26 mouse cellular contexts compared by ENCODE assay signal in the genomic region with DNA sequence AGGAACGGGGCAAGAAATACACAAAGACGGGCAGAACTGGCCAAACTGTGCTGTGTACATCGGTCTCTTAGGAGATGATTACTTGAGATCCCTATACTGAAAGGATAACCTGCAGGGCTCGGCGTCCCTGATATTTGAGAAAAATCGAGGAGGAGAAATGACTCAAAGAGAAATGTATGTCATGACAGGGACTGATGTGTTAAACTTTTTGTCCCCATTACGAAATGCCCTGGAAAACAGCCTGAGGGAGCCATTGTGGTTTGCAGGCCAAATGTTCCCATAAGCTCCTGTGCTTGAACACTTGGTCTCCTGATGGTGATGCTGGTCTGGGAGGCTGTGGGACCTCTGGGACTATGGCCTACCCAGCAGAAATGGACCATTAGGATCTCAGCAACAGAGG. TPM values are rescaled to one million over a fixed set of nuclear protein-coding genes. Genes with fewer than 3 reads are reported as not detected.
DNase-seq lines count a peak whose midpoint lies in the region; TF ChIP-seq lines count a peak whose summit lies in the region.
"Had no signal": no experiment of that assay in that cellular context is flagged by ENCODE, and none has a peak within 500 bp of the region (broad histone marks: within the 10 kb centered on the region; RNA-seq: fewer than 3 reads in every experiment).

No protein-coding gene starts in this region.

- no peaks in the 10 kb centered on the region for H3K36me3 ChIP-seq in thymus, adult 2 months (ENCODE audit: control insufficient read depth, insufficient read depth, low read length)
- H3K36me3 ChIP-seq: embryonic facial prominence, embryonic 10.5 days; embryonic facial prominence, embryonic 12.5 days; forebrain, embryonic 15.5 days; G1E had no signal

- DNase-seq in testis, postnatal 10 days (ENCODE audit: low spot score), result peak; percentile 14
- no peak for DNase-seq in testis, postnatal 14 days (ENCODE audit: low spot score)
- DNase-seq in NIH3T3 (ENCODE audit: low read depth), result peak; percentile 35
- no peak for DNase-seq in thymus, adult 2 months
- no peak for DNase-seq in gastrocnemius, postnatal 25 days
- DNase-seq: adrenal gland, adult 8-10 months; adrenal gland, postnatal 14 days; adrenal gland, postnatal 36 days; B cell, adult 2 months; cerebellum, adult 11 months; cerebellum, adult 18-20 months; cerebellum, adult 8-10 months; cerebellum, adult 9-11 months; cerebellum, postnatal 14 days; cerebellum, postnatal 36 days; embryo, embryonic 11 days; forebrain, postnatal 0 days had no signal

- WGBS in thymus, adult 2 months, result 95% methylated on average over 7 of the region's 7 CpGs

- TF ChIP-seq POLR2A in thymus, adult 2 months (IDR thresholded peaks at IDR 0.05; ENCODE audit: control insufficient read depth, extremely low read depth, insufficient read depth, low read length, poor library complexity), result no peak

- H3K4me1 ChIP-seq in brown adipose tissue, adult 24 weeks (ENCODE audit: control insufficient read depth, insufficient read depth, insufficient read length, low read length), result peaks cover 5% of the 10 kb centered on the region; the same call in 1 of the 2 replicates
- no peaks in the 10 kb centered on the region for H3K4me1 ChIP-seq in thymus, adult 2 months (replicated peaks; ENCODE audit: control insufficient read depth, insufficient read depth, low read length)
- H3K4me1 ChIP-seq: embryonic facial prominence, embryonic 10.5 days; embryonic facial prominence, embryonic 12.5 days; forebrain, embryonic 13.5 days; forebrain, embryonic 15.5 days had no signal

- TF ChIP-seq CTCF in thymus, adult 2 months (IDR thresholded peaks at IDR 0.05; ENCODE audit: borderline replicate concordance, control insufficient read depth, extremely low read depth, insufficient read depth, low read length, poor library complexity), result no peak

- H3K27me3 ChIP-seq in thymus, adult 2 months (ENCODE audit: control insufficient read depth, insufficient read depth, low read length), result no peaks in the 10 kb centered on the region
- H3K27me3 ChIP-seq: CH12.LX; embryonic facial prominence, embryonic 12.5 days; forebrain, embryonic 13.5 days; forebrain, embryonic 15.5 days had no signal

- H3K27ac ChIP-seq in brown adipose tissue, adult 24 weeks (replicated peaks; ENCODE audit: low read depth, low read length), result peak overlapping the region; percentile 86
- H3K27ac ChIP-seq in thymus, adult 2 months (ENCODE audit: control insufficient read depth, insufficient read depth, low read length), result no peak overlapping the region
- H3K27ac ChIP-seq: embryonic facial prominence, embryonic 10.5 days; embryonic facial prominence, embryonic 12.5 days; forebrain, embryonic 13.5 days; forebrain, embryonic 15.5 days had no signal

- H3K4me3 ChIP-seq in brown adipose tissue, adult 24 weeks (ENCODE audit: insufficient read depth, low read depth, low read length), result no peak overlapping the region
- no peak overlapping the region for H3K4me3 ChIP-seq in thymus, adult 2 months (ENCODE audit: control insufficient read depth, insufficient read depth, low read length)
- H3K4me3 ChIP-seq: embryonic facial prominence, embryonic 10.5 days; embryonic facial prominence, embryonic 12.5 days; forebrain, embryonic 13.5 days; forebrain, embryonic 15.5 days had no signal

RNA-seq across cellular contexts. Expression of a gene that starts 35.7 kb away (rescaled TPM):
- 5.6 and 5.7 TPM in 2 replicates for polyA plus RNA-seq in brown adipose tissue, adult 24 weeks (2012; ENCODE audit: insufficient read depth, insufficient read length, missing spikeins)
- 0.18 and 0.27 TPM in 2 replicates for polyA plus RNA-seq in thymus, adult 2 months (2012; rRNA removed)
- total RNA-seq in gastrocnemius, postnatal 25 days (2021), result under 1 TPM in 1 of 2 experiments, not detected in 1; 0.40 TPM
- total RNA-seq: common myeloid progenitor, adult 5-6 weeks; forebrain, postnatal 0 days had no signal
- polyA plus RNA-seq: embryonic facial prominence, embryonic 10.5 days; embryonic facial prominence, embryonic 14.5 days; G1E had no signal

Comparison
In these comparisons a context has a peak if more than half of its experiments do, and no peak if none do; other contexts are left out.
1. DNase-seq: peak in testis, postnatal 10 days (single experiment) and NIH3T3 (single experiment); none in testis, postnatal 14 days (single experiment), thymus, adult 2 months (single experiment) and gastrocnemius, postnatal 25 days (single experiment).